Mouse (Mus musculus): Measurements from ENCODE around the gene Macrod2.

DNA sequence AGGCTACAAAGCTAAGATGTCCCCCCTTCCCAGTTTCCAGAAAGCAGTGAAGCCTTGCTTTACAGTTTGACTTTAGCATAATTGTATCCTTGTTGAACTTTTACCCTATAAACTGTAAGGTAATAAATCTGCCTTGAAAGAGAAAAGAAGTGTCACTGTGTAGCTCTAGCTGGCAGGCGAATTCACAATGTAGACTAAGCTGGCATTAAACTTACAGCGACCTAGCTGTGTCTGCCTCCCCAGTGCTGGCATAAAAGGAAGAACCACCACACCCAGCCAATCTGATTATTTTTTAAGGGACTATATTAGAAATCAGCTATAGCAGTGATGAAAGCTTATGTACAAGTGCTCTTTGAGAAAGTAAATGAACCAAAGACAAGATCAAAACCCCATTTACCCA is 1791.8 kb downstream of the Macrod2 start:
- TF ChIP-seq GATA1 (IDR thresholded peaks at IDR 0.05; ENCODE audit: borderline replicate concordance, low read length) (no peak), FLI1 (IDR thresholded peaks at IDR 0.05; ENCODE audit: low read length) (no peak)

Data from megakaryocyte, embryonic 14.5 days (primary cell).